Comparison of ENCODE assay signal across 32 mouse cellular contexts in the genomic region with DNA sequence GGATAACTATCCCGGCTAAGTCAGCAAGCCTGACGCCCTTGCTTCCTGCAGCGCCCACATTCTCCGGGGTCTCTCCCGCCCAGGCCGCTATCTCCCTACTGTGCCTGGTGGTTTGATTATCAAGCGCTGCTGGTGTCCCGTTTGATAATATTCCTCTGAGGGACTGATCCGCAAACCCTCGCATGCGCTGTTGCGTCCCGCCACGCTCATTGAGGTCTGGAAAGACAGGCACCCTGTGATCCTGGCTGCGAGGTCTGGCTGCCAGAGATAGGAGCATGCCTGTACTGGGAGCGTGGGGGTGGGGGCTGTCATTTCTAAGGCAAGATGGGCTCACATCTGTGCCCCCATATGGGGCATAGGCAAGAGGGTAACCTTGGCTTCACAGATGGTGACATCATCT. TPM values are rescaled to one million over a fixed set of nuclear protein-coding genes. Genes with fewer than 3 reads are reported as not detected.
A peak's percentile ranks its signal among the peaks of the same experiment; 100 is the strongest.
DNase-seq lines count a peak whose midpoint lies in the region; ATAC-seq and TF ChIP-seq lines count a peak whose summit lies in the region.
"Had no signal": no experiment of that assay in that cellular context is flagged by ENCODE, and none has a peak within 500 bp of the region (broad histone marks: within the 10 kb centered on the region; RNA-seq: fewer than 3 reads in every experiment).

No protein-coding gene starts in this region.

- intact Hi-C loops in heart, postnatal 10 days (cut with DNase I) = no loop called here

- H3K4me3 ChIP-seq in heart, embryonic 10.5 days = peak overlapping the region; percentile 28; the same call in 1 of the 2 replicates
- H3K4me3 ChIP-seq in heart, embryonic 13.5 days = no peak overlapping the region
- H3K4me3 ChIP-seq in midbrain, embryonic 13.5 days (replicated peaks) = no peak overlapping the region
- H3K4me3 ChIP-seq in midbrain, embryonic 15.5 days = no peak overlapping the region
- H3K4me3 ChIP-seq: embryonic facial prominence, embryonic 10.5 days; embryonic facial prominence, embryonic 13.5 days; erythroblast, embryonic 14.5 days; forebrain, embryonic 12.5 days; forebrain, embryonic 15.5 days; heart, embryonic 15.5 days; hindbrain, embryonic 10.5 days; hindbrain, embryonic 13.5 days; intestine, embryonic 15.5 days had no signal

- H3K9me3 ChIP-seq in heart, embryonic 10.5 days = no peaks in the 10 kb centered on the region
- peaks cover 13% of the 10 kb centered on the region; the same call in 1 of the 2 replicates for H3K9me3 ChIP-seq in heart, embryonic 13.5 days
- no peaks in the 10 kb centered on the region for H3K9me3 ChIP-seq in midbrain, embryonic 13.5 days
- no peaks in the 10 kb centered on the region for H3K9me3 ChIP-seq in midbrain, embryonic 15.5 days
- H3K9me3 ChIP-seq: embryonic facial prominence, embryonic 13.5 days; forebrain, embryonic 12.5 days; forebrain, embryonic 15.5 days; heart, embryonic 15.5 days; hindbrain, embryonic 13.5 days; intestine, embryonic 15.5 days had no signal

- no peaks in the 10 kb centered on the region for H3K36me3 ChIP-seq in heart, embryonic 10.5 days
- no peaks in the 10 kb centered on the region for H3K36me3 ChIP-seq in heart, embryonic 13.5 days
- no peaks in the 10 kb centered on the region for H3K36me3 ChIP-seq in midbrain, embryonic 13.5 days
- no peaks in the 10 kb centered on the region for H3K36me3 ChIP-seq in midbrain, embryonic 15.5 days (replicated peaks)
- H3K36me3 ChIP-seq: embryonic facial prominence, embryonic 10.5 days; embryonic facial prominence, embryonic 13.5 days; forebrain, embryonic 12.5 days; forebrain, embryonic 15.5 days; heart, embryonic 15.5 days; hindbrain, embryonic 10.5 days; hindbrain, embryonic 13.5 days; intestine, embryonic 15.5 days had no signal

- DNase-seq in heart, embryonic 10.5 days (ENCODE audit: low spot score) = no peak
- DNase-seq in heart, adult 9 months (ENCODE audit: low spot score in 2 of 2) = no peak
- DNase-seq in heart, postnatal 10 days = no peak
- peak; percentile 53 for DNase-seq in brain, embryonic 14.5 days (ENCODE audit: low read depth)
- DNase-seq: adrenal gland, adult 2 months; adrenal gland, postnatal 14 days; B cell, adult 2 months; cerebellum, adult 11-12 months; cerebellum, adult 8-10 months; cerebellum, postnatal 10 days; cerebellum, postnatal 36 days; embryo, embryonic 11 days; gastrocnemius, postnatal 25 days; kidney, adult 18-20 months had no signal

- WGBS in heart, embryonic 10.5 days = 31% methylated on average over 16 of the region's 16 CpGs
- 21% methylated on average over 16 of the region's 16 CpGs for WGBS in heart, embryonic 13.5 days
- WGBS in midbrain, embryonic 13.5 days = 64% methylated on average over 16 of the region's 16 CpGs
- WGBS in midbrain, embryonic 15.5 days = 62% methylated on average over 16 of the region's 16 CpGs

- no peaks in the 10 kb centered on the region for H3K27me3 ChIP-seq in heart, embryonic 10.5 days (ENCODE audit: insufficient read depth, poor library complexity, severe bottlenecking)
- peaks cover 9% of the 10 kb centered on the region for H3K27me3 ChIP-seq in heart, embryonic 13.5 days (replicated peaks)
- no peaks in the 10 kb centered on the region; the same call in 1 of the 2 replicates for H3K27me3 ChIP-seq in midbrain, embryonic 13.5 days
- no peaks in the 10 kb centered on the region for H3K27me3 ChIP-seq in midbrain, embryonic 15.5 days (replicated peaks)
- H3K27me3 ChIP-seq: CH12.LX; embryonic facial prominence, embryonic 13.5 days; forebrain, embryonic 15.5 days; hindbrain, embryonic 13.5 days; intestine, embryonic 15.5 days had no signal

- no peak overlapping the region for H3K27ac ChIP-seq in heart, embryonic 10.5 days
- no peak overlapping the region for H3K27ac ChIP-seq in heart, embryonic 13.5 days (replicated peaks)
- H3K27ac ChIP-seq in midbrain, embryonic 13.5 days = no peak overlapping the region
- no peak overlapping the region for H3K27ac ChIP-seq in midbrain, embryonic 15.5 days
- H3K27ac ChIP-seq: embryonic facial prominence, embryonic 10.5 days; embryonic facial prominence, embryonic 13.5 days; forebrain, embryonic 12.5 days; forebrain, embryonic 15.5 days; heart, embryonic 15.5 days; hindbrain, embryonic 10.5 days; hindbrain, embryonic 13.5 days; intestine, embryonic 15.5 days had no signal

- TF ChIP-seq CTCF in brain, embryonic 14.5 days (IDR thresholded peaks at IDR 0.05; ENCODE audit: borderline replicate concordance, extremely low read depth, insufficient read depth, insufficient read length) = no peak

- no peak overlapping the region for H3K9ac ChIP-seq in heart, embryonic 13.5 days
- H3K9ac ChIP-seq in midbrain, embryonic 13.5 days (replicated peaks) = no peak overlapping the region
- H3K9ac ChIP-seq in midbrain, embryonic 15.5 days = no peak overlapping the region
- H3K9ac ChIP-seq: embryonic facial prominence, embryonic 13.5 days; forebrain, embryonic 12.5 days; forebrain, embryonic 15.5 days; heart, embryonic 15.5 days; hindbrain, embryonic 13.5 days; intestine, embryonic 15.5 days had no signal

- TF ChIP-seq POLR2A in brain, embryonic 14.5 days (IDR thresholded peaks at IDR 0.05; ENCODE audit: borderline replicate concordance, extremely low read depth, insufficient read depth, insufficient read length, poor library complexity, severe bottlenecking) = no peak

- ATAC-seq in heart, embryonic 13.5 days (ENCODE audit: extremely low read depth, insufficient number of reproducible peaks, low FRiP score, low TSS enrichment) = no peak
- ATAC-seq in midbrain, embryonic 13.5 days = peak; percentile 62
- ATAC-seq in midbrain, embryonic 15.5 days (replicated peaks) = no peak
- ATAC-seq: forebrain, embryonic 15.5 days; hindbrain, embryonic 16.5 days; intestine, embryonic 15.5 days had no signal

- peak overlapping the region; percentile 43; the same call in 1 of the 2 replicates for H3K4me2 ChIP-seq in heart, embryonic 13.5 days
- H3K4me2 ChIP-seq in midbrain, embryonic 13.5 days (replicated peaks) = no peak overlapping the region
- H3K4me2 ChIP-seq in midbrain, embryonic 15.5 days = no peak overlapping the region
- H3K4me2 ChIP-seq: embryonic facial prominence, embryonic 13.5 days; forebrain, embryonic 12.5 days; forebrain, embryonic 15.5 days; heart, embryonic 15.5 days; hindbrain, embryonic 13.5 days; intestine, embryonic 15.5 days had no signal

- peaks cover 4% of the 10 kb centered on the region; the same call in 1 of the 2 replicates for H3K4me1 ChIP-seq in heart, embryonic 10.5 days
- 0 out of 2 replicates have a peak, but pooled peaks cover 6% of the 10 kb centered on the region for H3K4me1 ChIP-seq in heart, embryonic 13.5 days
- 0 out of 2 replicates have a peak, but pooled peaks cover 8% of the 10 kb centered on the region for H3K4me1 ChIP-seq in midbrain, embryonic 13.5 days (replicated peaks)
- H3K4me1 ChIP-seq in midbrain, embryonic 15.5 days = 0 out of 2 replicates have a peak, but pooled peaks cover 9% of the 10 kb centered on the region
- H3K4me1 ChIP-seq: forebrain, embryonic 15.5 days; heart, embryonic 15.5 days; hindbrain, embryonic 13.5 days; intestine, embryonic 15.5 days had no signal

RNA-seq across cellular contexts. Expression of gene Piwil1, which starts 12.8 kb away (rescaled TPM):
- polyA plus RNA-seq in heart, embryonic 10.5 days (2016; fragmentation: Nextera tagmentation; extraction: Ambion mirVana) = not detected in 2 replicates
- not detected in 2 replicates for polyA plus RNA-seq in heart, embryonic 13.5 days (2015; fragmentation: Nextera tagmentation; extraction: Ambion mirVana)
- not detected for total RNA-seq in heart, postnatal 10 days (2021)
- polyA plus RNA-seq in midbrain, embryonic 13.5 days (2015; fragmentation: Nextera tagmentation; extraction: Ambion mirVana) = 0.14 and 0.27 TPM in 2 replicates
- polyA plus RNA-seq in midbrain, embryonic 15.5 days (2015; fragmentation: Nextera tagmentation; extraction: Ambion mirVana) = 0.34 and 0.40 TPM in 2 replicates
- 0.24 and 0.30 TPM in 2 replicates for polyA plus RNA-seq in brain, embryonic 14.5 days (2012; rRNA removed)
- total RNA-seq: adrenal gland, adult 2 months; adrenal gland, postnatal 14 days; adrenal gland, postnatal 4 days; CH12.LX; gastrocnemius, adult 8-10 months; gastrocnemius, postnatal 25 days; heart, postnatal 25 days; MEL had no signal
- polyA plus RNA-seq: embryonic facial prominence, embryonic 10.5 days; embryonic facial prominence, embryonic 13.5 days; erythroblast, embryonic 14.5 days; forebrain, embryonic 12.5 days; heart, embryonic 15.5 days; hindbrain, embryonic 10.5 days; intestine, embryonic 15.5 days had no signal
